Mouse (Mus musculus) thymus, adult 2 months (tissue): ENCODE data around the gene Rorc.

Experiments
- CTCF ChIP-seq: fragments of 200-500 bp; IDR thresholded peaks from 2 replicates; pipeline ENCODE4 v1.5.1; 2012; ENCODE audit warnings: mild to moderate bottlenecking, control low read depth, low read length, moderate library complexity, borderline replicate concordance; ENCODE audit not compliant: control insufficient read depth, poor library complexity, insufficient read depth; ENCODE audit errors: extremely low read depth
- POLR2A ChIP-seq: fragments of 200-500 bp; IDR thresholded peaks from 2 replicates; pipeline ENCODE4 v1.6.1; 2012; ENCODE audit warnings: mild to moderate bottlenecking, low read length, control low read depth, moderate library complexity; ENCODE audit not compliant: control insufficient read depth, poor library complexity, insufficient read depth; ENCODE audit errors: extremely low read depth

DNA sequence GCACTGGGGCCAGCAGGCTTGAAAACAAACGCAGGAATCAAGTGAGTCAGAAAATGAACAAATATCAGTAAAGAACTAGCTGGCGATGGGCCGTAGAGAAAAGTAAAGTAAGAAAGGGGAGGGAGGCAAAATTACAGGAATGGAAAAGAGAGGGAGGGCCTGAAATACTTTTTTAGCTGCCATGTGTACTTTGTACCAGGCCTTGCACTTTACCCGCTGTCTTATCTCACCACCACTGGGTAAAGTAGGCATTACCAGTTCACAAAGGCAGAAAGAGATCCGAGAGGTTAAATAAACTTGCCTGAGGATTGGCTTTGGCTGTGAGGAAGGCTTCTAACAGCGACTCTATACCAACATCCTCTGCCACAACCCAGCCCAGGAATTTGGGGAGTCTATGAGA, 5.1 kb upstream of the Rorc start:
- TF ChIP-seq CTCF (no peak), POLR2A (no peak)
